ENCODE assay signal across 12 mouse cellular contexts in the genomic region with DNA sequence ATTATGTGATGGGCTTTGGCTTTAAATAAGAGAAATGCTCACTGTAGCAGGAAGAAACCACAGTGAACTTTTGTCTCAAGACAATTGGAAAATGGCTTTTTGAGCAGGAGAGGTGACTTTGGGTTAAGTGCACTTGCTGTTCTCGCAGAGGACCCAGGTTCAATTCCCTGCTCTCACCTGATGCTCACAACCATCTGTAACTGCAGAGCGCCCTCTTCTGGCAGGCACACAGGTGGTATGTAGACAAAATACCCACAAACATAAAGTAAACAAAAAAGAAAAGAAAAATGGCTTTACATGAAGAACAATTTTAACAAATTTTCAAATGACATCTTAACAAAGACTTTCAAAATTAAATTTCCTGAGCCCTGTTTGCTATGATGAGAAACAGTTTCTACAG. TPM values are rescaled to one million over a fixed set of nuclear protein-coding genes. Genes with fewer than 3 reads are reported as not detected.
A peak's percentile ranks its signal among the peaks of the same experiment; 100 is the strongest.
DNase-seq lines count a peak whose midpoint lies in the region; TF ChIP-seq lines count a peak whose summit lies in the region.
"Had no signal": no experiment of that assay in that cellular context is flagged by ENCODE, and none has a peak within 500 bp of the region (broad histone marks: within the 10 kb centered on the region; RNA-seq: fewer than 3 reads in every experiment).

No protein-coding gene starts in this region.

- no peak overlapping the region for H3K4me3 ChIP-seq in layer of hippocampus, adult 2 months
- no peak overlapping the region for H3K4me3 ChIP-seq in E14TG2a.4 (replicated peaks; ENCODE audit: low read length)
- H3K4me3 ChIP-seq in small intestine, adult 2 months (ENCODE audit: low read depth, low read length) = no peak overlapping the region
- H3K4me3 ChIP-seq: forebrain, embryonic 10.5 days; intestine, embryonic 15.5 days had no signal

- no peaks in the 10 kb centered on the region for H3K9me3 ChIP-seq in E14TG2a.4 (ENCODE audit: low read length)
- H3K9me3 ChIP-seq: forebrain, embryonic 10.5 days; intestine, embryonic 15.5 days had no signal

- TF ChIP-seq CTCF in layer of hippocampus, adult 2 months (conservative IDR thresholded peaks at IDR 0.05) = peak; percentile 50
- peak; percentile 62 for TF ChIP-seq CTCF in E14TG2a.4 (conservative IDR thresholded peaks at IDR 0.05; ENCODE audit: low read length)
- TF ChIP-seq CTCF in small intestine, adult 2 months (IDR thresholded peaks at IDR 0.05; ENCODE audit: extremely low read depth, insufficient read length, insufficient replicate concordance, low read depth, low read length) = peak; percentile 36; the same call in 1 of the 2 replicates

- no peaks in the 10 kb centered on the region for H3K27me3 ChIP-seq in E14TG2a.4 (ENCODE audit: insufficient read depth, low read length)
- no peaks in the 10 kb centered on the region for H3K27me3 ChIP-seq in small intestine, adult 2 months (ENCODE audit: control insufficient read depth, insufficient read depth, low read length)
- H3K27me3 ChIP-seq: intestine, embryonic 15.5 days had no signal

- 64% methylated on average over 2 of the region's 2 CpGs for WGBS in small intestine, adult 2 months

- H3K27ac ChIP-seq in layer of hippocampus, adult 2 months = no peak overlapping the region
- no peak overlapping the region for H3K27ac ChIP-seq in small intestine, adult 2 months (ENCODE audit: insufficient read depth, low read depth, low read length)
- H3K27ac ChIP-seq: forebrain, embryonic 10.5 days; intestine, embryonic 15.5 days had no signal

- H3K36me3 ChIP-seq in E14TG2a.4 (ENCODE audit: insufficient read depth, low read length) = no peaks in the 10 kb centered on the region
- H3K36me3 ChIP-seq in small intestine, adult 2 months (ENCODE audit: control insufficient read depth, insufficient read depth, low read length) = no peaks in the 10 kb centered on the region
- H3K36me3 ChIP-seq: forebrain, embryonic 10.5 days; intestine, embryonic 15.5 days had no signal

- DNase-seq in layer of hippocampus, adult 2 months (ENCODE audit: low spot score in 2 of 2) = no peak
- DNase-seq in layer of hippocampus, postnatal 25 days (ENCODE audit: extremely low spot score in 1 of 2, low spot score in 1 of 2) = no peak
- DNase-seq in adipocyte (ENCODE audit: low spot score) = peak; percentile 24
- DNase-seq in yolk sac, embryonic 10.5 days (ENCODE audit: low spot score) = no peak
- DNase-seq in right cerebral cortex, postnatal 36 days (ENCODE audit: low spot score in 2 of 2) = no peak
- DNase-seq: cerebellum, postnatal 10 days; retina, postnatal 1 day had no signal

- no peak for TF ChIP-seq POLR2A in small intestine, adult 2 months (IDR thresholded peaks at IDR 0.05; ENCODE audit: low read depth, low read length)

- H3K4me1 ChIP-seq in E14TG2a.4 (replicated peaks; ENCODE audit: low read depth, low read length) = peaks cover 27% of the 10 kb centered on the region
- H3K4me1 ChIP-seq in small intestine, adult 2 months (ENCODE audit: control insufficient read depth, insufficient read depth, insufficient read length, low read length) = no peaks in the 10 kb centered on the region
- H3K4me1 ChIP-seq: intestine, embryonic 15.5 days had no signal

RNA-seq across cellular contexts. Expression of a gene that starts 20.1 kb away (rescaled TPM):
- total RNA-seq in layer of hippocampus, adult 2 months (2021) = 1 to 10 TPM; 2.9 to 3.2 TPM
- 1 to 10 TPM; 2.2 to 2.3 TPM for total RNA-seq in layer of hippocampus, postnatal 25 days (2021)
- 0.15 TPM in 1 of 2 replicates, not detected in the other for polyA plus RNA-seq in small intestine, adult 2 months (2012; rRNA removed)

RNA-seq across cellular contexts. Expression of a gene that starts 20.2 kb away (rescaled TPM):
- total RNA-seq in layer of hippocampus, adult 2 months (2021) = not detected
- under 1 TPM; 0.23 to 0.44 TPM for total RNA-seq in layer of hippocampus, postnatal 25 days (2021)
- not detected in 2 replicates for polyA plus RNA-seq in small intestine, adult 2 months (2012; rRNA removed)
- polyA plus RNA-seq: heart, embryonic 16.5 days had no signal

RNA-seq across cellular contexts. Expression of a gene that starts 46.6 kb away (rescaled TPM):
- 1 to 10 TPM; 4.7 to 5.3 TPM for total RNA-seq in layer of hippocampus, adult 2 months (2021)
- total RNA-seq in layer of hippocampus, postnatal 25 days (2021) = 1 to 10 TPM; 4.3 to 4.8 TPM
- 0.77 and 0.84 TPM in 2 replicates for polyA plus RNA-seq in small intestine, adult 2 months (2012; rRNA removed)
